Mouse (Mus musculus) embryonic fibroblast, embryonic 13.5 days (primary cell): ENCODE measurements around the gene Capn11.

ENCODE experiments used
- CTCF ChIP-seq: IDR thresholded peaks from 2 replicates; pipeline ENCODE4 v1.5.1; 2011; ENCODE audit warnings: mild to moderate bottlenecking, control low read depth, low read length, moderate library complexity, borderline replicate concordance; ENCODE audit not compliant: insufficient read depth
- POLR2A ChIP-seq: IDR thresholded peaks from 2 replicates; pipeline ENCODE4 v1.6.1; 2011; ENCODE audit warnings: low read depth, mild to moderate bottlenecking, control low read depth, low read length, moderate library complexity

- no peak for TF ChIP-seq CTCF
- no peak for TF ChIP-seq POLR2A
Observed at GRCm38 (mm10) chr17:45666091-45666490, 7.0 kb upstream of the Capn11 start.
